Mouse (Mus musculus) spleen, postnatal 10 days (tissue): ENCODE results near the gene Eif3l.

Source experiments
- DNase-seq, 2 experiments: peaks; one replicate each; pipeline ENCODE4 v3.0.0; 2021 to 2022; ENCODE audit warnings: low spot score in 2 of 2

Gene Eif3l

GRCm38 (mm10) chr15:79093083-79093839 is 18.3 kb downstream of the Eif3l start:
- DNase-seq = no peak

- DNase-seq = no peak
Observed at GRCm38 (mm10) chr15:79095483-79095882, 20.5 kb downstream of the Eif3l start.

- no peak for DNase-seq
Observed at GRCm38 (mm10) chr15:79096556-79096955, 21.6 kb downstream of the Eif3l start.

GRCm38 (mm10) chr15:79097135-79097534 is 22.2 kb downstream of the Eif3l start:
- no peak for DNase-seq

GRCm38 (mm10) chr15:79097611-79098025 is 22.6 kb downstream of the Eif3l start:
- DNase-seq = no peak

GRCm38 (mm10) chr15:79098220-79098619 is 23.2 kb downstream of the Eif3l start:
- no peak for DNase-seq

- DNase-seq = no peak
Observed at GRCm38 (mm10) chr15:79098868-79099267, 23.9 kb downstream of the Eif3l start.

GRCm38 (mm10) chr15:79099456-79099855 is 24.5 kb downstream of the Eif3l start:
- DNase-seq = no peak

- DNase-seq = no peak
Observed at GRCm38 (mm10) chr15:79100391-79100790, 25.4 kb downstream of the Eif3l start.

GRCm38 (mm10) chr15:79101531-79101930 is 26.6 kb downstream of the Eif3l start:
- DNase-seq = no peak

GRCm38 (mm10) chr15:79103264-79103663 is 28.3 kb downstream of the Eif3l start:
- DNase-seq = no peak

- no peak for DNase-seq
Observed at GRCm38 (mm10) chr15:79105804-79106203, 30.8 kb downstream of the Eif3l start.

GRCm38 (mm10) chr15:79107966-79108365 is 33.0 kb downstream of the Eif3l start:
- no peak for DNase-seq

GRCm38 (mm10) chr15:79108421-79109320 is 33.7 kb downstream of the Eif3l start, which contains the start of gene Micall1:
TSS of gene Micall1 (plus strand) at chr15:79108898.
- DNase-seq = peak; percentile 54 to 76

GRCm38 (mm10) chr15:79109321-79109934 is 34.4 kb downstream of the Eif3l start:
- DNase-seq = peak; percentile 38 to 51

GRCm38 (mm10) chr15:79110031-79110430 is 35.1 kb downstream of the Eif3l start:
- DNase-seq = no peak

- no peak for DNase-seq
Observed at GRCm38 (mm10) chr15:79110528-79110927, 35.5 kb downstream of the Eif3l start.

GRCm38 (mm10) chr15:79111774-79112173 is 36.8 kb downstream of the Eif3l start:
- no peak for DNase-seq

GRCm38 (mm10) chr15:79115276-79115675 is 40.3 kb downstream of the Eif3l start:
- DNase-seq = no peak

- DNase-seq = no peak
Observed at GRCm38 (mm10) chr15:79119491-79119890, 44.5 kb downstream of the Eif3l start.

GRCm38 (mm10) chr15:79122119-79122518 is 47.1 kb downstream of the Eif3l start:
- DNase-seq = no peak

- DNase-seq = no peak
Observed at GRCm38 (mm10) chr15:79122546-79122945, 47.6 kb downstream of the Eif3l start.
